Mouse (Mus musculus) intestine, embryonic 15.5 days (tissue): ENCODE data around the gene Zbtb42. TPM values are rescaled to one million over a fixed set of nuclear protein-coding genes. Genes with fewer than 3 reads are reported as not detected.

Experiments
- ATAC-seq: fragments of 200-750 bp; cut with Nextera tagmentation; 2 replicates; pipeline ENCODE4 v1.8.0; 2017; ENCODE audit warnings: moderate TSS enrichment, moderate library complexity
- H3K27ac ChIP-seq: fragments of 300-500 bp; sonication (generic); 2 replicates; pipeline ENCODE4 v1.5.1; 2015; ENCODE audit warnings: mild to moderate bottlenecking, inconsistent platforms
- H3K27me3 ChIP-seq: fragments of 300-500 bp; sonication (generic); replicated peaks from 2 replicates; pipeline ENCODE4 v1.6.1; 2015; ENCODE audit warnings: inconsistent platforms
- H3K36me3 ChIP-seq: fragments of 300-500 bp; sonication (generic); 2 replicates; pipeline ENCODE4 v1.6.1; 2015; ENCODE audit warnings: inconsistent platforms
- H3K4me1 ChIP-seq: fragments of 300-500 bp; sonication (generic); replicated peaks from 2 replicates; pipeline ENCODE4 v1.6.1; 2015; ENCODE audit warnings: inconsistent platforms
- H3K4me2 ChIP-seq: fragments of 300-500 bp; sonication (generic); replicated peaks from 2 replicates; pipeline ENCODE4 v1.6.1; 2015; ENCODE audit warnings: mild to moderate bottlenecking, inconsistent platforms
- H3K4me3 ChIP-seq: fragments of 300-500 bp; sonication (generic); replicated peaks from 2 replicates; pipeline ENCODE4 v1.5.1; 2015; ENCODE audit warnings: inconsistent platforms
- H3K9ac ChIP-seq: fragments of 300-500 bp; sonication (generic); 2 replicates; pipeline ENCODE4 v1.6.1; 2015; ENCODE audit warnings: inconsistent platforms
- H3K9me3 ChIP-seq: fragments of 300-500 bp; sonication (generic); 2 replicates; pipeline ENCODE4 v1.6.1; 2016; ENCODE audit warnings: inconsistent platforms
- WGBS: fragments of 180-500 bp; shearing (Covaris S2); methylation state at CpG from one replicate; pipeline ENCODE4 v1.1.7; 2015; 5-methylcytosine and 5-hydroxymethylcytosine counted together
- polyA plus RNA-seq: library from polyadenylated mRNA; unstranded; fragments of >200 nt; fragmentation: Nextera tagmentation; extraction: Ambion mirVana; gene quantifications from 2 replicates; pipeline ENCODE4 v1.2.1, GENCODE M21; 2015

Gene Zbtb42
- polyA plus RNA-seq, 1 experiment from 2014 or later, result 7.5 TPM

DNA sequence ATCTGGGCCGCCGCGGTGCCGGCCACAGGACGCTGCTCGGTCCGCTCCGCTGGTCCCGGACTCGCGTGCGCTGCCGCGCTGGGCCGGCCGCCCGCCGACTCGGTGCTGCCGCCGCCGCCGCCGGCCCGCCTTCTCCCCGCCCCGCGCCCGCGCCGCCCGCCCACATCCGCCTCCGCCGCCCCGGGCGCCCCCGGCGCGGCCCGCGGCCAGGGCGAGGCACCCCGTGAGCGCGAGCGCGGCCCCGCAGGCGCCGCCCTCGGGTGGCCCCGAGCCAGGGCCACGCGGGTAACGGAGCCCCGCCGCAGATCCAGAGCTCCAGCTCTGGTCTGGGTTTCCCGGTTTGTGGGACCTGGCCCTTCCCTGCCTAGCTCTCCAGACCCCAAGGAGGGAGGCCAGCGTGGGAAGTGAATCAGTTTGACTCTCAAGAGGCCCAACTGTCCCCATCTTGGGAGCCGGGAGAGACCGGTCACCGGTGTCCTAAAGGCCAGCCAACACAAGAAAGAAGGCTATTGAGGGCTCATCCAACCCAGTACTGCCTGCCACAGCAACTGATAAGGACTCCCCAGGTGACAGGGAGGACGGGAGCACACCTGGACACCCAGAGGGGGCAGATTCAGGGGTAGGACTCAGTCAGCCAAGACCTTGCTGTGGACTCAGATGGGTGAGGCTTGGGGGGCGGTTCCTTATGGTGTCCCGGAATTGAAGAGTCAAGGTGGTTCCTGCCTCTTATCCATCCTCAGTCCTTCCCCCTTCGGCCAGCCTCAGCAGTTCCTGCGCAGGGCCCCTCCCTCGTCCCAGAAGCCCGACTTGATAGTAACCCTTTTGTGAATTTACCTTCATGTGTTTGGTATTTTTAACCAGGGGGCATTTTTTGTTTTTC, 4.3 kb upstream of the Zbtb42 start, which contains the start of gene Akt1:
TSS of gene Akt1 (minus strand) at position 753 of the 880 bp plus-strand sequence.
- Histone ChIP-seq H3K4me1 (peaks cover 64% of the 10 kb centered on the region), H3K4me2 (peak within 1 kb of the TSS; percentile 89), H3K9ac (peak within 1 kb of the TSS; percentile 99), H3K27me3 (peaks cover 3% of the 10 kb centered on the region), H3K4me3 (peak within 1 kb of the TSS; percentile 97), H3K27ac (peak within 1 kb of the TSS; percentile 99), H3K9me3 (no peaks in the 10 kb centered on the region), H3K36me3 (peaks cover 18% of the 10 kb centered on the region)
- WGBS, result under 1% methylated on average over 65 of the region's 70 CpGs
- ATAC-seq, result peak; percentile 64

DNA sequence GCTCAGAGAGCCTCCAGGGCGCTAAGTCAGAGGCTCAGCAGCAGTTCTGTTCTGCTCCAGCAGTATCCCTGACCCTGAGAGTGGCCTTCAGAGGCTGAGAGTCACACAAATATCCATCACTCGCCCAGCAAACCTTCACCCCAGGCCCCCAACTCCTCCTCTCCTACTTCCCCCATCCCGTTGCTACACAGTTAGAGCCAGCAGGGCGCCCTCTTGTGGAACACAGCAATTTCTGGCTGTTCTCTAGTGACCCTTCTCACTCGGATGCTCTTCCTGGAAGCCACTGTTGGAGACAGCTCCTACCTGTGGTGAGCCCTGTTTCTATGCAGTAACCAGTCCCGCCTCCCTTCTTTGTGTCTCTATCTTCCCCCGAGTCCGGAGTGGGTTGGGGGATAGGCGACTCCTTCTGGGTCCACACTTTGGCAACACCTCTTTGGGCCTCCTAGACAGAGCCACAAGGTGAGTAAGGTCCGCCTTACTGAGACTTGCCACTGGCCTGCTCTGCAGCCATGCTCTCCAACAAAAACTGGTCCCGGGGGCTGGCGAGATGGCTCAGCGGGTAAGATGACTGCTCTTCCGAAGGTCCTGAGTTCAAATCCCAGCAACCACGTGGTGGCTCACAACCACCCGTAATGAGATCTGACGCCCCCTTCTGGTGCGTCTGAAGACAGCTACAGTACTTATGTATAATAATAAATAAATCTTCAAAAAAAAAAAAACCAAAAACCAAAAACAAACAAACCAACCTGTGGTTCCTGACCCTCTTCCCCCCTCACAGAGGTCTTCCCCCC, 3.2 kb upstream of the Zbtb42 start:
- Histone ChIP-seq H3K36me3 (peaks cover 8% of the 10 kb centered on the region; the same call in 1 of the 2 replicates), H3K4me2 (peak overlapping the region; percentile 89), H3K9ac (peak overlapping the region; percentile 99), H3K27me3 (peaks cover 14% of the 10 kb centered on the region), H3K4me1 (peaks cover 66% of the 10 kb centered on the region), H3K4me3 (peak overlapping the region; percentile 97), H3K9me3 (no peaks in the 10 kb centered on the region), H3K27ac (peak overlapping the region; percentile 99)
- 15% methylated on average over 18 of the region's 18 CpGs for WGBS
- peak; percentile 44 for ATAC-seq

DNA sequence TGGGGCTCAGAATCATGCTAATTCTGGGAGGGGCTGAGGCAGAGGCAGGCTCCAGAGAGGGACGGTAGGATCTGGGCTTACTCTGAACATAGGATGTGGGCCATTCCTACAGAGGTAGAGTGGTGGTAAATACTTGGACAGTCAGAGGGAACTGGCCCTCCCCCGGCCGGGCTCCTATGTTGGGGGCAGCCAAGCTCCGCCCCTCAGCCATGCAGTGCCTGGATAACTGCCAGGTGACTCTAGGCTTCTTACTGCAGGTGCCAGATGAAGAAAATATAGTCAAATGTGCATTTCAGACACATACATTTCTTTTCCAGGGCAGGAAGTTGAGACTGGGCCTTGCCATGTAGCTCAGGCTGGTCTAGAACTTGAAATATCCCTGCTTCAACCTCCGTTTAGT, 1.6 kb upstream of the Zbtb42 start:
- H3K9me3 ChIP-seq, result no peaks in the 10 kb centered on the region
- H3K27me3 ChIP-seq, result peaks cover 17% of the 10 kb centered on the region
- H3K9ac ChIP-seq, result no peak overlapping the region
- no peak overlapping the region for H3K4me3 ChIP-seq
- no peak for ATAC-seq
- H3K27ac ChIP-seq, result 0 out of 2 replicates have a peak overlapping the region, but pooled peaks have one; percentile 15
- WGBS, result 48% methylated on average over 5 of the region's 5 CpGs
- no peaks in the 10 kb centered on the region for H3K36me3 ChIP-seq
- H3K4me2 ChIP-seq, result no peak overlapping the region
- H3K4me1 ChIP-seq, result peaks cover 53% of the 10 kb centered on the region

DNA sequence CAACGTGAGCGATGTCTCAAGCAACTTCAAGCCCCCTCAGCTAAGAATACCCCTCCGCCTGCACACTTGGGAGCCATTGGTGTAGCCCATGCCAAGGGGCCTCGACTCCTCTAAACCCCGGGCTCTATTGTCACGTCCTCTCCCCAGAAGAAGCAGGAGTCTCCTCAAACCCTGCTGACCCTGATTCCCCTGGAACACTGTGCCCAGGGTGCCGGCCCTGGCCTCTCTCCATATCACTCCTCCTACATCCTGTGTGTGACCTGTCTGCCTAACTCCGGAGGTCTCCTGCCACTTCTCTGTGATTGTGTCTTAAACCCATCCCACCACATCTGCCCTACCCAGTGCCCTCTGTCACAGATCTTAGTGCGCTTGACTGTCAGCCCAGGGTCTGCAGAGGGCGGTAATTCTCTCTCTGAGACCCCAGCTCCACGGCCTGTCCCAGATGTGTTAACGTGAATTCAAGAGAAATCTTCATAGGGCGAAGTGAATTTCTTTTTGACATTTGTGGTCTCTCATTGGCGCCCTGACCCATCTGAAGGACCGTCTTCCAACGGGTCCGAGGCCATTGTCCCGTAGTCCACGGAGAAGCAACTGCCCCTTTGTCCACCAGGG, 579 bp upstream of the Zbtb42 start:
- no peaks in the 10 kb centered on the region for H3K9me3 ChIP-seq
- peak overlapping the region; percentile 70 for H3K9ac ChIP-seq
- WGBS, result 28% methylated on average over 19 of the region's 19 CpGs
- no peaks in the 10 kb centered on the region for H3K36me3 ChIP-seq
- peak overlapping the region; percentile 71 for H3K4me3 ChIP-seq
- peak overlapping the region; percentile 98 for H3K4me2 ChIP-seq
- H3K27me3 ChIP-seq, result peaks cover 17% of the 10 kb centered on the region
- peak overlapping the region; percentile 90 for H3K27ac ChIP-seq
- no peak for ATAC-seq
- peaks cover 44% of the 10 kb centered on the region for H3K4me1 ChIP-seq

DNA sequence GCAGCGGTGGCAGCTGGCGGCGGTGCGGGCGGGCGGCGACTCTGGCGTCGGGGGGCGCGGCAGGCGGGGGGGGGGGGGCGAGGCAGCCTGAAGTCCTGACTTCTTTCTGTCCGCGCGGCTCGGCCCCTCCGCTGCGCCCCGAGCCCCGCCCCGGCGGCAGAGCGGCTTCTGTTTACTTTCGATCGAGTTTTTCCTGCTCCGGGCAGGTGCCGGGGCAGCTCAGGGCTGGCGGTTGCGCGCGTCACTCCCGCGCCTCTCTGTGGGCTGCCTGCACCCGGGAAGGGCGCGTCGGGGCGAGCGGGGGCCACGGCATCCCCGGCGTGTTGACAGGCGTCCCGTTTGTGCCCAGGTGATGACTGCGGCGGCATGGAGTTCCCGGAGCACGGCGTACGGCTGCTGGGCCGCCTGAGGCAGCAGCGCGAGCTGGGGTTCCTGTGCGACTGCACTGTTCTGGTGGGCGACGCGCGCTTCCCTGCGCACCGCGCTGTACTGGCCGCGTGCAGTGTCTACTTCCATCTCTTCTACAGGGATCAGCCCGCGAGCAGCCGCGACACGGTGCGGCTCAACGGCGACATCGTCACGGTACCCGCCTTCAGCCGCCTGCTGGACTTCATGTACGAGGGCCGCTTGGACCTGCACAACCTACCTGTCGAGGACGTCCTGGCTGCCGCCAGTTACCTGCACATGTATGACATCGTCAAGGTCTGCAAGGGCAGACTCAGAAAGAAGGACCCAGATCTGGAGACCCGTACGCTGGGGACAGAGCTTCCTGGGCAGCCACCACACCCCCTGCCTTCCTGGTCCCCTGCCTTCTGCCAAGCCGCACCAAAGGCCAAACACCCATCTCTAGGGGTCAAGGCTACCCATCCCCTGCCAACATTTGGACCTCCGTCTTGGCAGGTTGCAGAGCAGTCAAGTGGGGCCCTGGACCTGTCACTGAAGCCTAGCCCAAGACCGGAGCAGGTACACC, 684 bp downstream of the Zbtb42 start:
- Histone ChIP-seq H3K36me3 (no peaks in the 10 kb centered on the region), H3K27me3 (peaks cover 17% of the 10 kb centered on the region), H3K27ac (peak overlapping the region; percentile 90), H3K4me1 (peaks cover 42% of the 10 kb centered on the region), H3K9ac (peak overlapping the region; percentile 70), H3K9me3 (no peaks in the 10 kb centered on the region), H3K4me3 (peak overlapping the region; percentile 71), H3K4me2 (peak overlapping the region; percentile 98)
- ATAC-seq, result peak; percentile 72
- 5% methylated on average over 74 of the region's 87 CpGs for WGBS

DNA sequence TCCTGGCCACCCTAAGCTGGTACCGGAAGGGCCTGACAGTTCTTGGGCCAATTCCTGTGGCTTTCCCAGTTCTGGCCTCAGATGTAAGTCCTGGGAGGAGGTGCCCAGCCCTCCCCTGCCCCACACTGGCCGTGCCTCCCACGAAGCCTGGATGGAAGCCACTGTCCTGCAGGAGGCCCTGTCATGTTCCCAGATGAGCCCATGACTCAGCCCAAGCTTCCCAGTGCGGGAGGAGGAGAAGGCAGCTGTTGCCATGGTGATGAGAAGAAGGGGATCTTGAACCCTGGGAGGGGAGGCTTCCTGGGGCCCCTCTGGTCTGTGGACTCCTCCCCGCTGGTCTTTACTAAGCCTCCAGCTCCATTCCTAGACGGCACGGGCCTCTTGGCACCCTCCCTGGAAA, 4.7 kb downstream of the Zbtb42 start:
- peaks cover 17% of the 10 kb centered on the region for H3K27me3 ChIP-seq
- no peak overlapping the region for H3K4me3 ChIP-seq
- H3K4me1 ChIP-seq, result peaks cover 19% of the 10 kb centered on the region
- no peak overlapping the region for H3K4me2 ChIP-seq
- no peak overlapping the region for H3K27ac ChIP-seq
- no peaks in the 10 kb centered on the region for H3K9me3 ChIP-seq
- H3K36me3 ChIP-seq, result no peaks in the 10 kb centered on the region
- no peak overlapping the region for H3K9ac ChIP-seq
- ATAC-seq, result no peak
- WGBS, result 66% methylated on average over 7 of the region's 7 CpGs

DNA sequence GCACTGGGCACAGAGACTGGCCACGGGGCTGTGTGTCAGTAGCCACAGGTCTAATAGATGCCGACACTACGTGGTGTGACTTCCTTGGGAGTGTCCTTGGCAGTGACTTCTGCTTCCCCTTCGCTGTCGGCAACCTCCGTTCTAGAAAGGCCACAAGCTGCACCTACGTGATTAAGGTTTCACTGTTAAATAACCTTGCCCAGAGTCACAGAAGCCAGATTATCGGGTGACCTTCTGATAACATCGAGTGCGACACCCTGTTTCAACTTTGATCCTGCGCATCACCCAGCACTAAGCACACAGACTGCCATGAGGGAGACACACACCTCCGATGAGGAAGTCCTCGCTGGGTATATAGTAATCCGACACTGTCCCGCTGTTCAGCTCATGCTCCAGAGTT, 9.8 kb downstream of the Zbtb42 start:
- no peaks in the 10 kb centered on the region for H3K36me3 ChIP-seq
- peak; percentile 40 for ATAC-seq
- H3K4me1 ChIP-seq, result peaks cover 12% of the 10 kb centered on the region
- 46% methylated on average over 15 of the region's 15 CpGs for WGBS
- no peak overlapping the region for H3K27ac ChIP-seq
- H3K4me3 ChIP-seq, result no peak overlapping the region
- H3K4me2 ChIP-seq, result peak overlapping the region; percentile 26
- H3K27me3 ChIP-seq, result no peaks in the 10 kb centered on the region
- H3K9me3 ChIP-seq, result no peaks in the 10 kb centered on the region
- no peak overlapping the region for H3K9ac ChIP-seq

DNA sequence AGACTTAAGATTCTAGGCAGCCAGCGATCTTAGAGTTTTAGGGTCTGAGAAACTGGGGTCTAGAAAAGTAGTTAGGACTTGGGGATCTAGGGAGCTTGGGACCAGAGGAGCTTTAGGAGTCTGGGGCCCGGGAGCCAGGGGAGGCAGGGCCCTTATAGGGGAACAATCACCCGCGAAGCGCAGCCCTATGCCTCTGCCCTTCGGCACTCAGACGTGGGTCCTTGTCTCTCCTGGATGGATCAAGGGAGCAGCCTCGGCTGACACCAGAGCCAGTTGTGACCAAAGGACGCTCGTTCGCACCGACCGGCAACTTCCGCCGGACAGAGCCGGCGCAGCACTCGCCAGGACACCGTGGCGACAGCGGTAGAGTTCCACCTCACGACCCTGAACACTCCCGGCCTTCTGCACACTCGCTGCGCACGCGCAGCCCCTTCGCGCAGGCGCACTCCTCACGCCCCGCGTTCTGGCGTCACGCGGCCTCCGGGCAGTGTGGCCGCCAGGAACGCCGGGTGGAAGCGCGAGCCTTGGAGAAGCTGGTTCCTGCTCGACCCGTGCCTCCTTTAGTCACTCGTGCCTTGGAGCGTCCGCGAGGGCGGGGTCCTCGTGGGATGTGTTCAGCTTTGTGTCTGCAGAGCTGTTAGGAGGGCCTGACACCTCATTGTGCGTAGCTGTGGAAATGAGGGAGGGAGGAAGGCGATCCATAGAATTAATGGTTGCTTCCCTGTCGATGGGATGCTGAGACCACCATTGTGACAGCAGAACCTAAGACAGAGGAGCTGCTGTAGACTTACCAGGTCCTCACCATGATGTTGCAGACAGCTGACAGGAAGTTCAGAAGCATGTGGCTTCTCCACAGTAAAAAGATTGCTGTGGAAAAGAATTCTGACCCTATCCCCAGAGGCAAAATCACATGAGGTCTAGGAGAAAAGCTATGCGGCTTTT, 14.8 kb downstream of the Zbtb42 start:
- Histone ChIP-seq H3K4me3 (peak overlapping the region; percentile 73), H3K36me3 (no peaks in the 10 kb centered on the region)
- 3% methylated on average over 54 of the region's 54 CpGs for WGBS

DNA sequence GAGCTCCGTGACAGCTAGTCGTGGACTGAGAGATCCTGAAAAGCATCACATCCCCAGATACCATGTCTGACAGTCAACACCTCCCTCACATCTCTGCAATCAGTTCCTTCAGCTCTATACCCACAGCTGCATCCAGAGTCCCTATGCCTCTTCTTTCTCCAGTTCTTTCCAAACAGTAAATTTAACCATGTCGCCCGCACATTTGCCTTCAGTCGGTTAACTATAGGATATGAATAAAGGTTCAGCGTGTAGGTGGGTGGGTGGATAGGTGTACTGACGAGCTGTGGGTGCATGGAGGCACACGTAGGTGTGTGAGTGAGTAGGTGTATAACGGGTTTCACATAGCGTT, 15.5 kb downstream of the Zbtb42 start:
- H3K4me1 ChIP-seq, result peaks cover 14% of the 10 kb centered on the region
- no peaks in the 10 kb centered on the region for H3K9me3 ChIP-seq
- H3K36me3 ChIP-seq, result no peaks in the 10 kb centered on the region
- peak overlapping the region; percentile 73 for H3K4me3 ChIP-seq
- H3K27ac ChIP-seq, result no peak overlapping the region
- no peak for ATAC-seq
- peak overlapping the region; percentile 93; the same call in 1 of the 2 replicates for H3K9ac ChIP-seq
- 84% methylated on average over 10 of the region's 10 CpGs for WGBS
- peak overlapping the region; percentile 87 for H3K4me2 ChIP-seq
- H3K27me3 ChIP-seq, result no peaks in the 10 kb centered on the region

More for the DNA sequence above, 14.8 kb downstream of the Zbtb42 start:
- no peaks in the 10 kb centered on the region for H3K27me3 ChIP-seq
- H3K27ac ChIP-seq, result peak overlapping the region; percentile 73
- peak overlapping the region; percentile 87 for H3K4me2 ChIP-seq
- H3K4me1 ChIP-seq, result peaks cover 14% of the 10 kb centered on the region
- no peaks in the 10 kb centered on the region for H3K9me3 ChIP-seq
- peak overlapping the region; percentile 93 for H3K9ac ChIP-seq
- peak; percentile 98 for ATAC-seq

DNA sequence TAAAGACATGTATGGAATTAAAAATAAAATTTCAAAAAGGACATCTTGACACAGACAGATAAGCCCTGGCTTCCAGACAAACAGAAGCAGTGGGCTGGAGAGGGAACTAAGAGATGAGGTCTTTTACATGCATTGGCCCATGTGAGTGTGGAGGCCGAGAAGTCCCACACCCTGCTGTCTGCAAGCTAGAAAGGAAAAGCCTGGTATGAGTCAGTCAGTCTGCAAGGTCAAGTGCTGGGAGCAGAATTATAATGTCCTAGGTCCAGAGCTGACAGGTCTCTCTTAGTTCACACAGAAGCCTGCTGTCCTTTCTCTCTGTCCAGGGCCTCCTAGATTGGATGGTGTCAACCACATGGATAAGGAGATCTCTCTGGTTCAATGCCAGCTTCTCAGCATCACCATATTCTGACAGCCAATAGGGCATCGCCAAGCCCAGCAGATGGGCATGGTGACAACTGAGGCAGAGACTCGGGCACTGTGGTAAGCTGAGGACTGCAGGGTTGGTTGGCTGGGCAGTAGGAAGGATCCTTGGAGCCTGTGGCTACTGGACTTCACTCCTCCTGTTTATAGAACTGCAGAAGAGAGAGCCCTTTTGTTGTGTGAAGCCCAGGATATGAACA, 18.3 kb downstream of the Zbtb42 start:
- Histone ChIP-seq H3K4me3 (no peak overlapping the region), H3K9me3 (no peaks in the 10 kb centered on the region), H3K4me1 (peaks cover 23% of the 10 kb centered on the region), H3K4me2 (no peak overlapping the region), H3K9ac (no peak overlapping the region), H3K27ac (no peak overlapping the region), H3K27me3 (peaks cover 10% of the 10 kb centered on the region; the same call in 1 of the 2 replicates), H3K36me3 (no peaks in the 10 kb centered on the region)
- no peak for ATAC-seq
- WGBS, result 79% methylated on average over 3 of the region's 3 CpGs
